Mouse (Mus musculus): ENCODE results near the gene Setd5. TPM values are rescaled to one million over a fixed set of nuclear protein-coding genes. Genes with fewer than 3 reads are reported as not detected.

Gene Setd5
- polyA plus RNA-seq, 1 experiment from 2014 or later: 50.3 TPM

DNA sequence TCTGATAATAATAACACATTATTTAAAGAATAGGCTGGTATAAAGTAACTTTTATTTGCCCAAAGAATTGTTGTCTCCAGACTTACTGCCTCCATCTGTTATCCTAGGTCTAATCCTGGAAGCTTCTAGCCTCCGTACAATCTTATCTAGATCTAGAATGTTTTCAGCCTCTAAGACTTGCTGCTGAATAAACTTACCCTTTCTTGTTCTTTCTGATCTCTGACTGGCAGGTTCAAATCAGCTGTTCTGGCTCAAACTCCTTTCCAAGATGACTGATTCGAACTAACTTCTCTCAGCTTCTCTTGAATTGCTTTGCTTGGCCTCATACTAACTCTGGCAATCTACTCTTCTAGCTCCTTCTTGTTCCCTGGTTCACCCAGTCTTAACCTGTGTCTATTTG is 36.8 kb upstream of the Setd5 start:
- Histone ChIP-seq H3K4me1 (replicated peaks) (peaks cover 17% of the 10 kb centered on the region), H3K9me3 (no peaks in the 10 kb centered on the region), H3K4me3 (no peak overlapping the region), H3K27me3 (peaks cover 4% of the 10 kb centered on the region; the same call in 1 of the 2 replicates), H3K27ac (replicated peaks) (no peak overlapping the region), H3K9ac (no peak overlapping the region), H3K4me2 (no peak overlapping the region), H3K36me3 (no peaks in the 10 kb centered on the region)
- no peak for ATAC-seq (ENCODE audit: low read depth)
- WGBS: 94% methylated on average over 2 of the region's 2 CpGs

DNA sequence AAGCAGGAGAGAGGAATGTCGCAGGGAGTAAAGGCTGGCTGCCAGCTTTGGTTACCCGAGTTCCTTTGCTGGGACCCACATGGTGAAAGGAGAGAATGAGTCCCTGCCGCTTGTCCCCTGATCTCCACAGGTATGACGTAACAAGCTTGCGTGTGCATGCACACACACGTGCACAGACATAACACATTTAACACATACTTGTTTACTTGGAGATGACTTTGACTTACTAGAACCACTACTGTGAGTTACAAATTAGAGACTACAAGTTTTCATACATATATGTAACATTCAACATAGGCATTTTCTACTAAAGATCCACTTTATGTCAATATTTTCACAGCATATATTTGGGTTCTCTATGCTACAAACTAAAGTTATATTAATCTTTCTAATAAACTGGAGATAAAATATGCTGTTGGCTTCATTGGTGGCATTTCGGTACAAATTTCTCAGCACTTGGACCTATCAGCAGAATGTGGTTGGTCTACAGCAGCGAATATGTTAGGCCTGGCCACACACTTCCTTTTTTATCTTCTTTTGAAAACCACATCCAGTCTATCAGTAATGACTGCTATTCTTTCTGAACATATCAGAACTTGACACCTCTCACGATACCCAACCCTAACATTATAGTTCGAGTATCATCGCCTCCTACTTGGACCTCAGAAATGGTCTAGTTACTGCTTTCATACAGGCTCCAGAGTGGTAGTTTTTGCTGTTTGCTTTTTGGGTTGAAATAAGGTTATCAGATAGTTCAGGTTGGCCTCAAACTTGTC is 35.8 kb upstream of the Setd5 start:
- no peak overlapping the region for H3K4me2 ChIP-seq
- ATAC-seq (ENCODE audit: low read depth): no peak
- 89% methylated on average over 11 of the region's 11 CpGs for WGBS
- peaks cover 4% of the 10 kb centered on the region; the same call in 1 of the 2 replicates for H3K27me3 ChIP-seq
- H3K4me1 ChIP-seq (replicated peaks): peaks cover 20% of the 10 kb centered on the region
- no peaks in the 10 kb centered on the region for H3K36me3 ChIP-seq
- H3K27ac ChIP-seq (replicated peaks): no peak overlapping the region
- H3K9me3 ChIP-seq: no peaks in the 10 kb centered on the region
- H3K4me3 ChIP-seq: no peak overlapping the region
- H3K9ac ChIP-seq: no peak overlapping the region

DNA sequence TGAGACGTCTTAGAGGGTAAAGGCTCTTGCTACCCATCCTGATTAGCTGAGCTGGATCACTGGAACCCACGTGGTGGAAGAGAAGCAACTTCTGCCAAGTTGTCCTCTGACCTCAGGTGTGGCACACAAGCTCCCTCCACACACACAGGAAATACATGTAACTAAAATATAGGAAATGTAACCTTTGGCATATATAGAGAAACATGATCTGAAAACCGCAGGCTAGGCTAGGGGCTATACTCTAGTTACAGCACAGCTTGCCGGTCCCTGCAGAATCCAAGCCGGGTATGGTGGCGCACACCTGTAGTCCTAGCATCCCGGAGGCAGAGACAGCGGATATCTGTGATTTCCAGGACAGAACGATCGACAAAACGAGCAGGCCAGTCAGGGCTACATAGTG is 31.6 kb upstream of the Setd5 start:
- Histone ChIP-seq H3K4me2 (peak overlapping the region; percentile 92), H3K27me3 (peaks cover 4% of the 10 kb centered on the region; the same call in 1 of the 2 replicates), H3K36me3 (peaks cover 13% of the 10 kb centered on the region), H3K9ac (peak overlapping the region; percentile 86), H3K4me1 (replicated peaks) (peaks cover 24% of the 10 kb centered on the region), H3K27ac (replicated peaks) (peak overlapping the region; percentile 88), H3K4me3 (peak overlapping the region; percentile 83), H3K9me3 (no peaks in the 10 kb centered on the region)
- WGBS: under 1% methylated on average over 11 of the region's 11 CpGs
- peak; percentile 64 for ATAC-seq (ENCODE audit: low read depth)

DNA sequence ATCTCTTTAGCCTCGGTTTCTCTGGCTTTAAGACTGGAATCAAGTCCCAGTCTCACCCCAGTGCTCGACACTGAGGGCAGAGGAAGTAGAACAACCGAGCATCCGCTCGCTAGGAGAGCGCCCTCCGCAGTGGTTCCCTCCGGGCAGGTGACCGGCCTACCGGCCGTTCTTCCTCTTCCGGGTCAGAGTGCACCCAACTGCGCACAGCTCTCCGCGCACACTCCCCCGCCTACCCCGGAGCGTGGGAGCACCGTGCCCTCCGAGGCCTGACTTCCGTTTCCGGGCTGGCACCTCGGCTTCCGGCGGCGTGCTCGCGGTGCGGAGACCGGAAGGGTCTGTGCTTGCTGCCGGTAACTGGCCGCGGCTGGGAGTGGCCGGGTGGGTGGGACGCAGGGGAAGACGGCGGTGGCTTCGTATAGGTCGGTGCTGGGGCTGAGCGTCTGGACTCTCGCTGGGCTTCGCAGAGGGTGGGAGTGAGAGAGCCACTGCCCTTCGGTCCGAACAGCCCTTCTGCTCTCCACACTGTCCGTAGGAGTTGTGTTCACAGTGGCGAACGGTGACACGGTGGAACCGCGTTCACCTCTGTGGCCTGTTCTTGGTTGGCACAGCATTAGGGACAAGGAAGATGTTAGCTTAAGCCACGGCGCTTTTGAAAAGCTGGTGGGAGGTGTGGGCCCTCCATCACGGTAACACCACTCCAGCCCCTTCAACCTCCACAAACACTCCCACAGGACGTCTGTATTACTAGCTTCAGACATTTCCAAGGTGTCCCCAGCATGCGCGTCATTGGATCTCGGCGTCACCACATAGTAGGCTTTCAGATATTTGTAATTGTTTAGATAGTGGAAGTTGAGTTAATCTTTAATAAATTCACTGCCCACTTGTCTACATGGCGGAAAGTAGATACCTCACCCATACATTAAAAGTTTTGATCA is 30.9 kb upstream of the Setd5 start, which contains the start of gene Thumpd3:
Thumpd3 (plus strand) TSS at position 185 of the 935 bp plus-strand sequence.
- WGBS: 2% methylated on average over 59 of the region's 59 CpGs
- ATAC-seq (ENCODE audit: low read depth): peak; percentile 99
- H3K4me2 ChIP-seq: peak within 1 kb of the TSS; percentile 92
- no peaks in the 10 kb centered on the region; the same call in 1 of the 2 replicates for H3K27me3 ChIP-seq
- no peaks in the 10 kb centered on the region for H3K9me3 ChIP-seq
- peak within 1 kb of the TSS; percentile 86 for H3K9ac ChIP-seq
- peak within 1 kb of the TSS; percentile 83 for H3K4me3 ChIP-seq
- peaks cover 21% of the 10 kb centered on the region for H3K36me3 ChIP-seq
- peak within 1 kb of the TSS; percentile 88 for H3K27ac ChIP-seq (replicated peaks)
- peaks cover 24% of the 10 kb centered on the region for H3K4me1 ChIP-seq (replicated peaks)

DNA sequence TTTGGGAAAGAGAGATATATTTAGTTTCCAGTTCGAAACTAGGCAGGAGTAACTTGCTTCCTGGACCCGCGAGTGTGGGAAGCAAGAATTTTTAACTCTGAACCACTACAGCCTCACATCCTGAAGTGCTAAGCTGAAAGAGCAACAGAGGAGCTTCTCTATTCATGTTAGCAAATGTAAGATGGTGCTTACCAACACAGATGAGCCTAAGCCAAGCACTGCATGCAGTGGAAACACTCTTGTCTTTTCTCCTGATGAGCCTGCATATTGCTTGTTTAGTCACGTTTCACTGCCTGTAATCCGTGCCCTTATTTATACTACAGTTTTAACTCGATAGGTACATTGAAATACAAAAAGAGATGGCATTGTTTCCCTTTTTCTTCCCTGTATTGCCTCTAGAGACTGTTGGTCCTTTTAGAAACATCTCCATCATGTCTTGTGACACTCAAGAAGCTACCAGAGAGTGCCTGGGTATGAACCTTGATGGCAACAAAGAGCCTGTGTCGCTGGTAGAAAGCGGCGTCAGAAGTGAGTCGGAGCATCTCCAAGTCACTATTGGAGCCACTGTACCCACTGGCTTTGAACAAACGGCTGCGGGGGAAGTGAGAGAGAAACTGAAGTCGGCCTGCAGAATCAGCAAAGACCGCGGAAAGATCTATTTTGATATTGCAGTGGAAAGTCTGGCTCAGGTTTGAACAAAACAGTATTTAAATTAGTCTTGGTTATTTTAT is 30.0 kb upstream of the Setd5 start:
- Histone ChIP-seq H3K27me3 (no peaks in the 10 kb centered on the region), H3K27ac (replicated peaks) (peak overlapping the region; percentile 88)

DNA sequence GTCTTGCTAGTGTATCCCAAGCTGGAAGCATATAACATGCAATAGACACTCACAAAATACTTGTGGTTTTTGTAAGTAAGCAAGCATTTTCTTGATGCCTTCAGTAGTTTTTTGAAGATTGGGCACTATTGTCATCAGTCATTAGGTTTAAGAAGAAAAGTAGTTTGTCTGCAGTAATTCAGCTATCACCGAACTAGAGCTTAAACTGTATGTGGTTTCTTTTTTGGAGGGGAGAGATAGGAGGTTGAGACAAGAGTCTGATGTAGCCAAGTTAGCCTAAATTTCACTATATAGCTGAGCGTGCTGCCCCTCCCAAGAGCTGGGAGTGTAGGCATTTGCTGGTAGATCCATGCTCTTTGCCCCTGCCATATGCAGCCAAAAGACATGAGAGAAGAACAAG is 28.8 kb upstream of the Setd5 start:
- Histone ChIP-seq H3K9ac (no peak overlapping the region), H3K4me1 (replicated peaks) (peaks cover 24% of the 10 kb centered on the region), H3K36me3 (peaks cover 37% of the 10 kb centered on the region), H3K4me3 (no peak overlapping the region), H3K4me2 (no peak overlapping the region), H3K9me3 (no peaks in the 10 kb centered on the region), H3K27me3 (no peaks in the 10 kb centered on the region), H3K27ac (replicated peaks) (no peak overlapping the region)
- 94% methylated on average over 2 of the region's 2 CpGs for WGBS
- ATAC-seq (ENCODE audit: low read depth): no peak

More for the DNA sequence above, 30.0 kb upstream of the Setd5 start:
- no peaks in the 10 kb centered on the region for H3K9me3 ChIP-seq
- peaks cover 27% of the 10 kb centered on the region for H3K36me3 ChIP-seq
- H3K9ac ChIP-seq: peak overlapping the region; percentile 79
- peak overlapping the region; percentile 83 for H3K4me3 ChIP-seq
- peak overlapping the region; percentile 92 for H3K4me2 ChIP-seq
- H3K4me1 ChIP-seq (replicated peaks): peaks cover 24% of the 10 kb centered on the region
- WGBS: 70% methylated on average over 15 of the region's 15 CpGs
- no peak for ATAC-seq (ENCODE audit: low read depth)

DNA sequence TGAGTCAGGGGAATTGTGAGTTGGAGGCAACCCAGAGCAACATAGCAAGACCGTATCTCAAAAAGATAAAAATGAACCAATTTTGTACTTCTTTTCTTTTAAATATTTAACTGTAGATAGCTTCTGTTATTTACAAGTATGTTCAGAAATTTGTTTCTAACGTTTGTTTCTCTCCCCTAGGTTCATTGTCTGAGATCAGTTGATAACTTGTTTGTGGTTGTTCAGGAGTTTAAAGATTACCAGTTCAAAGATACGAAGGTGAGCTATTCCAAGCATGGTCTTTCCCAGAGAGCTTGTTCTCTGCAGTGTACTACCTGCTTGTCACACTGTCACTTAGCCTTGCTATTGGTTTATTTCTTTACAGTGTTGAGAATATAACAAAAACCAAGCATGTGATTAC is 28.0 kb upstream of the Setd5 start:
- no peaks in the 10 kb centered on the region for H3K27me3 ChIP-seq
- peaks cover 24% of the 10 kb centered on the region for H3K4me1 ChIP-seq (replicated peaks)
- no peak overlapping the region for H3K9ac ChIP-seq
- H3K27ac ChIP-seq (replicated peaks): no peak overlapping the region
- WGBS: 96% methylated on average over 3 of the region's 3 CpGs
- no peak overlapping the region for H3K4me3 ChIP-seq
- ATAC-seq (ENCODE audit: low read depth): no peak
- H3K9me3 ChIP-seq: no peaks in the 10 kb centered on the region
- peaks cover 44% of the 10 kb centered on the region for H3K36me3 ChIP-seq
- H3K4me2 ChIP-seq: no peak overlapping the region

DNA sequence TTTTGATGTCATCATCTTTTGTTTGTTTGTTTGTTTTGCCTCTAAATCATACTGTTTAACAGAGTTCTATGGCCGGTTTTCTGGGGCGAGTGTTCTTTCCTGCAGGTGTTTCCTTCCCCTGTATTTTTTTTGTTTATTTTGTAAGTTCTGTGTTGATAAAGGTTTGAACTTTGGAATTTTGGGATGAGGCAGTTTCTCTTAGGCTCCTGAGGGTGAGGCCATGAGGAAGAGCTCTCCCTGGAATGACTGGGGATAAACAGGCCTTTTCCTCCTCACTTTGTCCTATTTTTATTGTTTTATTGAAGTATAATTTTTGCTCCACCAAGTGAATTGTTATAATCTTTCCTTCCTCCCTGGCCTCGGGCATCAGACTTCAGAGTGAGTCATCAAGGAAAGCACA is 24.2 kb upstream of the Setd5 start:
- Histone ChIP-seq H3K4me1 (replicated peaks) (peaks cover 4% of the 10 kb centered on the region), H3K27me3 (no peaks in the 10 kb centered on the region), H3K9ac (no peak overlapping the region), H3K27ac (replicated peaks) (no peak overlapping the region), H3K9me3 (no peaks in the 10 kb centered on the region), H3K36me3 (peaks cover 78% of the 10 kb centered on the region), H3K4me3 (no peak overlapping the region), H3K4me2 (no peak overlapping the region)
- ATAC-seq (ENCODE audit: low read depth): no peak
- WGBS: 79% methylated on average over 3 of the region's 3 CpGs

DNA sequence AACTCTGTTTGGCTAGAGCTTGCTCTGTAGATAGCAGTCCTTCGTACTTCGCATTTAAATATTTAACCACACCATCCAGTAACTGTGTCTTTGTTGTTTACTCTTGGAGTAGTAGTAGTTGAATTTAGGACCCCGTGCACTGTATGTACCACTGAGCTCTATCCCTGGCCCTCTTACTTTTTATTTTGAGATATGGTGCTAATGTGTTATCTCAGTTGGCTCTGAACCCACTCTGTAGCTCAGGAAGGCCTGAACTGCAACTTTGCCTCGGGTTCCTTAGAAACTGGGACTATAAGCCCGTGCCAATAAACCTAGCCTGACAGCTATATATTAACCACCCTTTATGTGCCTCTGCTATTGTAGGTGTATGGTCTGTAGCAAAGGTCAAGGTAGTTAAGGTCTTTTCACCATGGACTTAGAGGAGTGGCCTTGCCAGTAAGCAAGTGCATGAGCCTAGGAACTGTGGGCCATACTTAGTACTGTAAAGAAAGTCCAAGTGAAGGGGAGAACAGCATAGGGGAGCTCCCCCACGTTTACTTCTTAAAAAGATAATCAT is 22.5 kb upstream of the Setd5 start:
- no peaks in the 10 kb centered on the region for H3K4me1 ChIP-seq (replicated peaks)
- H3K36me3 ChIP-seq: peaks cover 83% of the 10 kb centered on the region
- H3K4me3 ChIP-seq: no peak overlapping the region
- no peaks in the 10 kb centered on the region for H3K27me3 ChIP-seq
- H3K9ac ChIP-seq: no peak overlapping the region
- no peak overlapping the region for H3K4me2 ChIP-seq
- 84% methylated on average over 6 of the region's 6 CpGs for WGBS
- no peak overlapping the region for H3K27ac ChIP-seq (replicated peaks)
- ATAC-seq (ENCODE audit: low read depth): no peak
- no peaks in the 10 kb centered on the region for H3K9me3 ChIP-seq

DNA sequence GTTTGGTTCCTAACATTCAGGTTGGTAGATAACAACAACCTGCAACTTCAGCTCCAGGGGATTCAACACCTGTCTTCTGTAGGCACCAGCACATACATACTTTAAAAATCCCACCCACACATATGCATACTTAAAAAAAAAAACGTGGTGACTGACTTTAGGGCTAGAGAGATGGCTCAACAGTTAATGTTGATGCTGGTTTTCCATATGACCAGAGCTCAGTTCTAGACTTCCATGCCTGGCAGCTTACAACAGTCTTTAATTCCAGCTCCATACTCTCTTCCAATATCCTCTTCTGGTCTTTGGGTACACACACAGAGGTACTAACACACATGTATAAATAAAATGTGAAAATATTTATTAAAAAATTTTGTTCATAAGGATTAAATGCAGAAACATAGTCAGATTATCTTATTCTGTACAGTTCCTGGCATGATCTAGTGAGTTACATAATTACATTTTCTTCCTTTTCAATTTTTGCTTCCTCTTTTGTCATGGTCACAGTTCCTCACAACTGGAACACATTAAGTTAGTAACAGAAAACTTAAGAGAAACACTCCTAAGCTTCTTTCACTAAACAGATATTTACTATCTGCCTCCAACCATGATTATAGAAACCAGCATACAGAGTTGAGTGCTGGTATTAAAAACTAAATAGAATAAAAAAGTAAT is 16.1 kb upstream of the Setd5 start:
- Histone ChIP-seq H3K9ac (no peak overlapping the region), H3K9me3 (no peaks in the 10 kb centered on the region), H3K27ac (replicated peaks) (no peak overlapping the region), H3K4me1 (replicated peaks) (no peaks in the 10 kb centered on the region), H3K4me3 (no peak overlapping the region), H3K36me3 (peaks cover 86% of the 10 kb centered on the region), H3K27me3 (no peaks in the 10 kb centered on the region), H3K4me2 (no peak overlapping the region)
- WGBS: 74% methylated on average over 1 of the region's 1 CpGs
- ATAC-seq (ENCODE audit: low read depth): no peak

DNA sequence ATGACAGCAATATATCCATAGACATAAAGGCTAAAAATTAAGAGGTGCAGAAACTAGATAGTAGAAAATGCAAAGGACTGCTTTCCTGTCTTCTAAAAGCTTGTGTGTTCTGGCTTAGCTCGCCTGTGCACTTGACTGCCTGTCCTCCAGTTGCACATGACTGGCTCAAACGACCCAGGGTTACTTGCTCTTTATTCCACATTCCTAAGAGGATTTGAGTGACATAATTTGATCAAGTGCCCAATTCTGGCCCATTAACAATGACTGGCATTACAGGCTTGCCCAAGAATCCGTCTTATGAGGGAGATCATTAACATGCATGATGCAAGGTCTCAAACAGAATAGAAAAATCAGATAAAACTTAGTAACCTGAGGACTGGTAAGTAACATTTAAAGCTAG is 14.9 kb upstream of the Setd5 start:
- WGBS: 81% methylated on average over 3 of the region's 3 CpGs
- Histone ChIP-seq H3K4me1 (replicated peaks) (no peaks in the 10 kb centered on the region), H3K9ac (no peak overlapping the region), H3K27ac (replicated peaks) (no peak overlapping the region), H3K36me3 (peaks cover 89% of the 10 kb centered on the region), H3K4me2 (no peak overlapping the region), H3K4me3 (no peak overlapping the region), H3K27me3 (no peaks in the 10 kb centered on the region), H3K9me3 (no peaks in the 10 kb centered on the region)
- ATAC-seq (ENCODE audit: low read depth): no peak
